8 mouse cellular contexts compared by ENCODE assay signal in the genomic region with DNA sequence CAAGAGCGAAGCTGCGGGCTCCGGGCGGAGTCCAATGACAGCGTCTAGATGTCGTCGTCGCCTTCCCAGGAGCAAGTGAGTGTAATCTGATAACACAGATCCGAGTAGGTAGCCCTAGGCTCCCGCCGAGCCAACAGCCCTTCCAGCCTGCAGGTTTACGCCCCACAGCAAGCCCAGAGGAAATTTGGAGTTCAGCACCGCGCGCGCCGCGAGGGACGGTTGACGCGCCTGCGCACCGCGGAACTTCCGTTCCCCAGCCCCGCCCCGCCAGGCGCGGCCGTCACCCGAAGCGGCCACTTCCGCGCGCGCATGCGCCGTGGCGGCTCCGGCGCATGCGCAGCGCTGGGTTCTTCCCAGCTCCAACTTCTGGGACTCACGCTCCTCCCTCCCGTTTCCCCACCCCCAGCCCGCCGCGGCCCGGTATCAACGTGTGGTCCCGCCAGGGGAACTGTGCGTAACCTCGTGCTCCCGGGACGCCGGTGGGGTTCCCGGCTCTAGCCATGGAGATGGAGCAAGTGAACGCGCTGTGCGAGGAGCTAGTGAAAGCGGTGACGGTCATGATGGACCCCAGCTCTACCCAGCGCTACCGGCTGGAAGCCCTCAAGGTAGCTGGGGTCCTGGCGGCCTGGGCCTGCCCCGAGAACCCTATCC. TPM values are rescaled to one million over a fixed set of nuclear protein-coding genes. Genes with fewer than 3 reads are reported as not detected.
A peak's percentile ranks its signal among the peaks of the same experiment; 100 is the strongest.
DNase-seq lines count a peak whose midpoint lies in the region; ATAC-seq and TF ChIP-seq lines count a peak whose summit lies in the region.

A gene (minus strand): TSS at position 225 of the 651 bp plus-strand sequence.
A gene (plus strand): TSS at position 362 of the 651 bp plus-strand sequence.

- peaks cover 20% of the 10 kb centered on the region for H3K36me3 ChIP-seq in hindbrain, postnatal 0 days (ENCODE audit: insufficient read depth, low read length)

- H3K27ac ChIP-seq in gastrocnemius, adult 2 months: peak within 1 kb of the TSS; percentile 94
- peak within 1 kb of the TSS; percentile 84 for H3K27ac ChIP-seq in hindbrain, postnatal 0 days
- peak within 1 kb of the TSS; percentile 82 for H3K27ac ChIP-seq in left cerebral cortex, adult 2 months

- under 1% methylated on average over 65 of the region's 66 CpGs for WGBS in hindbrain, postnatal 0 days

- peak within 1 kb of the TSS; percentile 82 for H3K9ac ChIP-seq in hindbrain, postnatal 0 days (replicated peaks; ENCODE audit: low read length)

- no peaks in the 10 kb centered on the region for H3K27me3 ChIP-seq in hindbrain, postnatal 0 days (ENCODE audit: insufficient read depth, low read length)

- no peaks in the 10 kb centered on the region for H3K9me3 ChIP-seq in hindbrain, postnatal 0 days (ENCODE audit: low read length)

- intact Hi-C loops in gastrocnemius, adult 2 months (cut with DNase I): no loop called here
- intact Hi-C loops in left cerebral cortex, adult 2 months (cut with DNase I): loop anchor here (5.0 kb wide), 2 partner anchors 45 to 190 kb away; a partner anchor contains a TSS

- H3K4me2 ChIP-seq in hindbrain, postnatal 0 days (ENCODE audit: low read depth, low read length): peak within 1 kb of the TSS; percentile 89

- peak; percentile 93 for DNase-seq in WW6 (ENCODE audit: low read depth, low spot score)
- peak; percentile 85 to 94 for DNase-seq in cerebellum, postnatal 4 days (ENCODE audit: low spot score in 2 of 2)
- DNase-seq in gastrocnemius, adult 2 months: peak; percentile 96
- DNase-seq in hindbrain, postnatal 0 days (ENCODE audit: low spot score): peak; percentile 98
- DNase-seq in left cerebral cortex, adult 2 months (ENCODE audit: extremely low spot score in 1 of 2, low spot score in 2 of 2): peak; percentile 93
- DNase-seq in right cerebral cortex, adult 2 months (ENCODE audit: low spot score in 2 of 2): peak; percentile 88 to 91
- DNase-seq in urinary bladder, postnatal 14 days (ENCODE audit: low spot score): peak; percentile 93

- peak; percentile 95 for ATAC-seq in hindbrain, postnatal 0 days
- ATAC-seq in megakaryocyte, adult 5-6 weeks (ENCODE audit: poor library complexity, severe bottlenecking): peak; percentile 87

- H3K4me1 ChIP-seq in hindbrain, postnatal 0 days (ENCODE audit: insufficient read depth, low read length): peaks cover 15% of the 10 kb centered on the region

- TF ChIP-seq CTCF in gastrocnemius, adult 2 months (IDR thresholded peaks at IDR 0.05): peak; percentile 12; the same call in 1 of the 2 replicates
- TF ChIP-seq CTCF in hindbrain, postnatal 0 days (IDR thresholded peaks at IDR 0.05; ENCODE audit: low read depth): no peak; the same call in 1 of the 2 replicates
- TF ChIP-seq CTCF in left cerebral cortex, adult 2 months (IDR thresholded peaks at IDR 0.05): peak; percentile 26

- H3K4me3 ChIP-seq in gastrocnemius, adult 2 months: peak within 1 kb of the TSS; percentile 89
- H3K4me3 ChIP-seq in hindbrain, postnatal 0 days (ENCODE audit: low read length): peak within 1 kb of the TSS; percentile 97
- H3K4me3 ChIP-seq in left cerebral cortex, adult 2 months: peak within 1 kb of the TSS; percentile 74

RNA-seq across cellular contexts. Expression of the first gene that starts in this region (rescaled TPM):
- total RNA-seq in gastrocnemius, adult 2 months (2021): 10 to 100 TPM; 11.8 to 14.1 TPM
- total RNA-seq in hindbrain, postnatal 0 days (2014; rRNA removed): 9.7 and 10.5 TPM in 2 replicates
- 4.7 and 5.5 TPM in 2 replicates for polyA plus RNA-seq in hindbrain, postnatal 0 days (2015; fragmentation: Nextera tagmentation; extraction: Ambion mirVana)
- 1 to 10 TPM; 6.3 to 6.7 TPM for total RNA-seq in left cerebral cortex, adult 2 months (2021)
- 14.2 and 18.2 TPM in 2 replicates for total RNA-seq in megakaryocyte, adult 5-6 weeks (2015)
- total RNA-seq in megakaryocyte, adult 5-6 weeks (2017): 28.5 and 31.8 TPM in 2 replicates

RNA-seq across cellular contexts. Expression of the second gene that starts in this region (rescaled TPM):
- 10 to 100 TPM; 10.8 to 12.2 TPM for total RNA-seq in gastrocnemius, adult 2 months (2021)
- total RNA-seq in hindbrain, postnatal 0 days (2014; rRNA removed): 54.5 and 56.9 TPM in 2 replicates
- polyA plus RNA-seq in hindbrain, postnatal 0 days (2015; fragmentation: Nextera tagmentation; extraction: Ambion mirVana): 23.8 and 23.9 TPM in 2 replicates
- 10 to 100 TPM; 42.1 to 43.3 TPM for total RNA-seq in left cerebral cortex, adult 2 months (2021)
- 16.8 and 21.0 TPM in 2 replicates for total RNA-seq in megakaryocyte, adult 5-6 weeks (2015)
- 25.1 and 26.6 TPM in 2 replicates for total RNA-seq in megakaryocyte, adult 5-6 weeks (2017)

Comparison
In these comparisons a context has a peak if more than half of its experiments do, and no peak if none do; other contexts are left out.
1. Peak in every context shown above with its lines: DNase-seq, ATAC-seq, H3K4me3 ChIP-seq and H3K27ac ChIP-seq.